Mouse (Mus musculus) Patski (cell line): ENCODE measurements at regions not wholly inside any gene's neighbourhood (a gene's known extent, or its start where the extent isn't known, plus 50 kb on each side); places are given as distances from the start of the nearest gene placed in this dataset.

Experiments used
- ATAC-seq: fragments of 100-300 bp; one replicate; pipeline ENCODE4 v1.8.0; 2021
- CTCF ChIA-PET: fragments of 350-600 bp; sonication (Branson Sonifier 250); formaldehyde crosslinking; loops from one replicate; lab custom pipeline; 2022; ENCODE audit warnings: inconsistent platforms; lab: Charles Lee
- POLR2A ChIA-PET: fragments of 350-600 bp; sonication (Branson Sonifier 250); formaldehyde crosslinking; loops from one replicate; lab custom pipeline; 2022; ENCODE audit warnings: antibody characterized with exemption, inconsistent platforms; lab: Charles Lee
- DNase-seq: peaks from one replicate; pipeline ENCODE4 v3.0.0-alpha.2; 2011; ENCODE audit warnings: low read depth, low spot score
- H3K27me3 ChIP-seq: fragments of 371-371 bp; one replicate; pipeline ENCODE4 v1.5.1; 2021
- CTCF ChIP-seq: fragments of 100-300 bp; IDR thresholded peaks from one replicate; pipeline ENCODE4 v1.5.1; 2021
- in situ Hi-C: fragments of 300-500 bp; cut with MboI; formaldehyde crosslinking; loops from 3 replicates; pipeline ENCODE4 v1.11.1; 2018; ENCODE audit warnings: low pct_unique_long_range_greater_than_20kb, mixed read lengths

DNA sequence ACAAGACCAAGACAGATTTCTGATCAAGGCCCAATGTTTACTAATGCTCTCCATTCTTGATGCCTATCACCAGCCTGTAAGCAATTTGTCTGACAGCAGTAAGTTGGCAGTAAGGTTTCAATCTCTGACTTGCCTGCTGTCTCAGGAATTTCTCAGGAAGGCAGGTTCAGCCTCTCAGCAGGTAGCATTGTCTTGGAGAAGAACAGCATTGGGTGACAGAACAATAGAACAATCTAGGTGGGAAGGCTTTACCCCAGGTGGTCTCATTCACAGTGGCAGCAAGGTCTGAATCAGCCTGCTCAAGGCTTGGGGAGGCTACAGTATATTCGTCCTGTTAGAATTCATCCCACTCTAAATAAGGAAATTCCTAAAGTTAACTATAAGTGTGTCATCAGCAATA is 81.2 kb upstream of the Chordc1 start:
- in situ Hi-C loops, result no loop called here
- POLR2A ChIA-PET, result no interaction called here
- TF ChIP-seq CTCF, result no peak
- DNase-seq (no peak), ATAC-seq (no peak)
- CTCF ChIA-PET, result no interaction called here
- no peaks in the 10 kb centered on the region for H3K27me3 ChIP-seq

- POLR2A ChIA-PET, result no interaction called here
- DNase-seq (no peak), ATAC-seq (no peak)
- no peak for TF ChIP-seq CTCF
- H3K27me3 ChIP-seq, result no peaks in the 10 kb centered on the region
- in situ Hi-C loops, result no loop called here
- CTCF ChIA-PET, result no interaction called here
Observed at GRCm38 (mm10) chr9:18226644-18227043, 65.3 kb upstream of the Chordc1 start.

DNA sequence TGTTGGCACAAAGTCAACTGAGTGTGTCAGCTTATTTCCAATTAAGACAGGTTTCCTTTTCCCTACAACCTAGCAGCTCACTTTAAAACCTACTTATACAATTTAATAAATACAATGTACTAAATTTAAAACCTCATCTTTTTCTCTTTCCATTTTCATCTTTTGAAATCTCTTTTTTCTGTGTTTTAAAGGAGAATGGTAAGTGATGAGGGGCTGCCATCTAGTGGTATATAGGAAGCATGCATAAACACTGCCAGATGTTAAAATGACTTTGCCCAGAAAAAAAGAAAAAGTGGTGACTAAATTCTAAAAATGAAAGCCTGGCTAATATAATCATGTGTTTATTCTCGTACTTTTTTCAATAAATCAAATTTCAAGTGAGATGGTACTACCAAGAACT is 62.0 kb upstream of the Chordc1 start:
- CTCF ChIA-PET, result no interaction called here
- no peaks in the 10 kb centered on the region for H3K27me3 ChIP-seq

More for the DNA sequence above, 62.0 kb upstream of the Chordc1 start:
- ATAC-seq (no peak), DNase-seq (no peak)
- in situ Hi-C loops, result no loop called here
- peak; percentile 36 for TF ChIP-seq CTCF
- POLR2A ChIA-PET, result no interaction called here
